Mouse (Mus musculus): ENCODE data around the gene Ahr.

The Ahr gene

GRCm38 (mm10) chr12:35534754-35535236, at the start of gene Ahr:
Gene Ahr (minus strand): TSS chr12:35535038.
- in situ Hi-C loops (cut with MboI) = loop anchor here (10.0 kb wide), 1 partner anchor 300 kb away; no protein-coding TSS in a partner anchor

GRCm38 (mm10) chr12:35578826-35579225, 44.0 kb upstream of the Ahr start:
- in situ Hi-C loops (cut with MboI) = no loop called here

- in situ Hi-C loops (cut with MboI) = no loop called here
Measured at GRCm38 (mm10) chr12:35576107-35576506, 41.3 kb upstream of the Ahr start.

- in situ Hi-C loops (cut with MboI) = no loop called here
Measured at GRCm38 (mm10) chr12:35573713-35574112, 38.9 kb upstream of the Ahr start.

GRCm38 (mm10) chr12:35562826-35563225, 28.0 kb upstream of the Ahr start:
- in situ Hi-C loops (cut with MboI) = no loop called here

- in situ Hi-C loops (cut with MboI) = no loop called here
Measured at GRCm38 (mm10) chr12:35558868-35559267, 24.0 kb upstream of the Ahr start.

- in situ Hi-C loops (cut with MboI) = no loop called here
Measured at GRCm38 (mm10) chr12:35555925-35556324, 21.1 kb upstream of the Ahr start.

GRCm38 (mm10) chr12:35554309-35554708, 19.5 kb upstream of the Ahr start:
- in situ Hi-C loops (cut with MboI) = no loop called here

- in situ Hi-C loops (cut with MboI) = no loop called here
Measured at GRCm38 (mm10) chr12:35553174-35553573, 18.3 kb upstream of the Ahr start.

- in situ Hi-C loops (cut with MboI) = no loop called here
Measured at GRCm38 (mm10) chr12:35550299-35550698, 15.5 kb upstream of the Ahr start.

- in situ Hi-C loops (cut with MboI) = no loop called here
Measured at GRCm38 (mm10) chr12:35542836-35543235, 8.0 kb upstream of the Ahr start.

GRCm38 (mm10) chr12:35538843-35539242, 4.0 kb upstream of the Ahr start:
- in situ Hi-C loops (cut with MboI) = loop anchor here (10.0 kb wide), 1 partner anchor 296 kb away; no protein-coding TSS in a partner anchor

- in situ Hi-C loops (cut with MboI) = loop anchor here (10.0 kb wide), 1 partner anchor 301 kb away; no protein-coding TSS in a partner anchor
Measured at GRCm38 (mm10) chr12:35534114-35534753, 604 bp downstream of the Ahr start.

- in situ Hi-C loops (cut with MboI) = loop anchor here (10.0 kb wide), 1 partner anchor 301 kb away; no protein-coding TSS in a partner anchor
Measured at GRCm38 (mm10) chr12:35533748-35534113, 1.1 kb downstream of the Ahr start.

- in situ Hi-C loops (cut with MboI) = loop anchor here (10.0 kb wide), 1 partner anchor 302 kb away; no protein-coding TSS in a partner anchor
Measured at GRCm38 (mm10) chr12:35533133-35533532, 1.7 kb downstream of the Ahr start.

GRCm38 (mm10) chr12:35532151-35532550, 2.7 kb downstream of the Ahr start:
- in situ Hi-C loops (cut with MboI) = loop anchor here (10.0 kb wide), 1 partner anchor 303 kb away; no protein-coding TSS in a partner anchor

GRCm38 (mm10) chr12:35530587-35530986, 4.3 kb downstream of the Ahr start:
- in situ Hi-C loops (cut with MboI) = loop anchor here (10.0 kb wide), 1 partner anchor 304 kb away; no protein-coding TSS in a partner anchor

GRCm38 (mm10) chr12:35527429-35527828, 7.4 kb downstream of the Ahr start:
- in situ Hi-C loops (cut with MboI) = no loop called here

- in situ Hi-C loops (cut with MboI) = no loop called here
Measured at GRCm38 (mm10) chr12:35522585-35523103, 12.2 kb downstream of the Ahr start.

GRCm38 (mm10) chr12:35515621-35516020, 19.2 kb downstream of the Ahr start:
- in situ Hi-C loops (cut with MboI) = no loop called here

- in situ Hi-C loops (cut with MboI) = no loop called here
Measured at GRCm38 (mm10) chr12:35514671-35515070, 20.2 kb downstream of the Ahr start.

GRCm38 (mm10) chr12:35510711-35511110, 24.1 kb downstream of the Ahr start:
- in situ Hi-C loops (cut with MboI) = no loop called here

- in situ Hi-C loops (cut with MboI) = no loop called here
Measured at GRCm38 (mm10) chr12:35506383-35506782, 28.5 kb downstream of the Ahr start.

All from mature B cell (primary cell).